11 mouse cellular contexts compared by ENCODE assay signal in genomic region chr15:86090578-86090977, GRCm38 (mm10). TPM values are rescaled to one million over a fixed set of nuclear protein-coding genes. Genes with fewer than 3 reads are reported as not detected.
DNase-seq lines count a peak whose midpoint lies in the region; ATAC-seq and TF ChIP-seq lines count a peak whose summit lies in the region.
"Had no signal": no experiment of that assay in that cellular context is flagged by ENCODE, and none has a peak within 500 bp of the region (broad histone marks: within the 10 kb centered on the region; RNA-seq: fewer than 3 reads in every experiment).

No protein-coding gene starts in this region.

- no peaks in the 10 kb centered on the region for H3K27me3 ChIP-seq in forebrain, embryonic 13.5 days
- H3K27me3 ChIP-seq in forebrain, embryonic 11.5 days (ENCODE audit: control insufficient read depth, insufficient read depth, low read length) = no peaks in the 10 kb centered on the region
- H3K27me3 ChIP-seq in heart, postnatal 0 days (ENCODE audit: control insufficient read depth, insufficient read depth, low read length) = no peaks in the 10 kb centered on the region
- no peaks in the 10 kb centered on the region for H3K27me3 ChIP-seq in neural tube, embryonic 14.5 days (ENCODE audit: control insufficient read depth, insufficient read depth, low read length)
- H3K27me3 ChIP-seq: embryonic facial prominence, embryonic 13.5 days; limb, embryonic 12.5 days; neural tube, embryonic 12.5 days had no signal

- H3K9me3 ChIP-seq in forebrain, embryonic 13.5 days (replicated peaks) = no peaks in the 10 kb centered on the region
- no peaks in the 10 kb centered on the region for H3K9me3 ChIP-seq in forebrain, embryonic 11.5 days (ENCODE audit: control insufficient read depth, low read length)
- no peaks in the 10 kb centered on the region for H3K9me3 ChIP-seq in heart, postnatal 0 days (replicated peaks; ENCODE audit: control insufficient read depth, low read length)
- no peaks in the 10 kb centered on the region for H3K9me3 ChIP-seq in neural tube, embryonic 14.5 days (ENCODE audit: control insufficient read depth, low read length)
- H3K9me3 ChIP-seq: embryonic facial prominence, embryonic 13.5 days; limb, embryonic 12.5 days; neural tube, embryonic 12.5 days had no signal

- H3K4me3 ChIP-seq in forebrain, embryonic 13.5 days = no peak overlapping the region
- H3K4me3 ChIP-seq in forebrain, embryonic 11.5 days (ENCODE audit: low read depth, low read length) = no peak overlapping the region
- no peak overlapping the region for H3K4me3 ChIP-seq in layer of hippocampus, adult 2 months
- H3K4me3 ChIP-seq in heart, postnatal 0 days (ENCODE audit: low read depth, low read length) = no peak overlapping the region
- no peak overlapping the region for H3K4me3 ChIP-seq in neural tube, embryonic 14.5 days (ENCODE audit: low read depth, low read length)
- H3K4me3 ChIP-seq: embryonic facial prominence, embryonic 13.5 days; limb, embryonic 12.5 days; neural tube, embryonic 12.5 days had no signal

- TF ChIP-seq EP300 in heart, postnatal 0 days (IDR thresholded peaks at IDR 0.05; ENCODE audit: low read depth) = no peak

- 94% methylated on average over 8 of the region's 8 CpGs for WGBS in forebrain, embryonic 13.5 days
- 93% methylated on average over 8 of the region's 8 CpGs for WGBS in forebrain, embryonic 11.5 days
- WGBS in heart, postnatal 0 days = 47% methylated on average over 8 of the region's 8 CpGs
- 73% methylated on average over 8 of the region's 8 CpGs for WGBS in neural tube, embryonic 14.5 days

- ATAC-seq in forebrain, embryonic 13.5 days = no peak
- no peak for ATAC-seq in forebrain, embryonic 11.5 days (replicated peaks; ENCODE audit: low FRiP score)
- ATAC-seq in heart, postnatal 0 days (ENCODE audit: insufficient read depth, low read depth) = no peak
- ATAC-seq in neural tube, embryonic 14.5 days (ENCODE audit: low read depth) = no peak

- H3K36me3 ChIP-seq in forebrain, embryonic 13.5 days (ENCODE audit: poor library complexity, severe bottlenecking) = peaks cover 40% of the 10 kb centered on the region
- H3K36me3 ChIP-seq in forebrain, embryonic 11.5 days (ENCODE audit: control insufficient read depth, insufficient read depth, low read length) = no peaks in the 10 kb centered on the region; the same call in 1 of the 2 replicates
- H3K36me3 ChIP-seq in heart, postnatal 0 days (replicated peaks; ENCODE audit: control insufficient read depth, insufficient read depth, low read length) = peaks cover 16% of the 10 kb centered on the region; the same call in 1 of the 2 replicates
- no peaks in the 10 kb centered on the region; the same call in 1 of the 2 replicates for H3K36me3 ChIP-seq in neural tube, embryonic 14.5 days (ENCODE audit: control insufficient read depth, insufficient read depth, low read length)

- no peak for DNase-seq in forebrain, embryonic 11.5 days (ENCODE audit: low spot score)
- DNase-seq in layer of hippocampus, adult 2 months (ENCODE audit: low spot score in 2 of 2) = no peak
- DNase-seq in layer of hippocampus, adult 9-11 months = no peak
- DNase-seq in heart, postnatal 0 days (ENCODE audit: low spot score) = no peak
- no peak for DNase-seq in right cerebral cortex, adult 2 months (ENCODE audit: low spot score in 2 of 2)
- no peak for DNase-seq in right cerebral cortex, postnatal 14 days

- no peak for TF ChIP-seq CTCF in layer of hippocampus, adult 2 months (conservative IDR thresholded peaks at IDR 0.05)
- no peak for TF ChIP-seq CTCF in heart, postnatal 0 days (IDR thresholded peaks at IDR 0.05; ENCODE audit: low read depth)

- H3K27ac ChIP-seq in forebrain, embryonic 13.5 days = 0 out of 2 replicates have a peak overlapping the region, but pooled peaks have one; percentile 3
- H3K27ac ChIP-seq in forebrain, embryonic 11.5 days (ENCODE audit: low read depth, low read length) = no peak overlapping the region
- peak overlapping the region; percentile 62; the same call in 1 of the 2 replicates for H3K27ac ChIP-seq in layer of hippocampus, adult 2 months
- H3K27ac ChIP-seq in heart, postnatal 0 days (ENCODE audit: low read depth) = peak overlapping the region; percentile 82
- peak overlapping the region; percentile 64 for H3K27ac ChIP-seq in neural tube, embryonic 14.5 days (ENCODE audit: low read depth, low read length)
- H3K27ac ChIP-seq: embryonic facial prominence, embryonic 13.5 days; limb, embryonic 12.5 days; neural tube, embryonic 12.5 days had no signal

- H3K4me2 ChIP-seq in forebrain, embryonic 13.5 days = no peak overlapping the region
- no peak overlapping the region for H3K4me2 ChIP-seq in forebrain, embryonic 11.5 days (ENCODE audit: low read depth, low read length, severe bottlenecking)
- H3K4me2 ChIP-seq in heart, postnatal 0 days (ENCODE audit: low read depth, low read length) = no peak overlapping the region
- H3K4me2 ChIP-seq in neural tube, embryonic 14.5 days (ENCODE audit: low read depth, low read length) = no peak overlapping the region
- H3K4me2 ChIP-seq: embryonic facial prominence, embryonic 13.5 days; limb, embryonic 12.5 days; neural tube, embryonic 12.5 days had no signal

- H3K9ac ChIP-seq in forebrain, embryonic 13.5 days = no peak overlapping the region
- no peak overlapping the region for H3K9ac ChIP-seq in forebrain, embryonic 11.5 days (ENCODE audit: low read length)
- no peak overlapping the region for H3K9ac ChIP-seq in heart, postnatal 0 days (replicated peaks; ENCODE audit: low read depth, low read length)
- H3K9ac ChIP-seq in neural tube, embryonic 14.5 days (replicated peaks; ENCODE audit: low read depth, low read length) = no peak overlapping the region
- H3K9ac ChIP-seq: limb, embryonic 12.5 days; neural tube, embryonic 12.5 days had no signal

- H3K4me1 ChIP-seq in forebrain, embryonic 13.5 days = peaks cover 55% of the 10 kb centered on the region
- H3K4me1 ChIP-seq in forebrain, embryonic 11.5 days (replicated peaks; ENCODE audit: control insufficient read depth, insufficient read depth, low read length) = peaks cover 26% of the 10 kb centered on the region
- H3K4me1 ChIP-seq in heart, postnatal 0 days (ENCODE audit: control insufficient read depth, insufficient read depth) = peaks cover 73% of the 10 kb centered on the region
- peaks cover 46% of the 10 kb centered on the region for H3K4me1 ChIP-seq in neural tube, embryonic 14.5 days (ENCODE audit: control insufficient read depth, insufficient read depth, low read length)

RNA-seq across cellular contexts. Expression of gene Gramd4, which starts 33.1 kb away (rescaled TPM):
- polyA plus RNA-seq in forebrain, embryonic 13.5 days (2015; fragmentation: Nextera tagmentation; extraction: Ambion mirVana) = 30.1 and 31.6 TPM in 2 replicates
- polyA plus RNA-seq in forebrain, embryonic 11.5 days (2014; fragmentation: Nextera tagmentation; extraction: Ambion mirVana) = 15.5 and 16.6 TPM in 2 replicates
- 10 to 100 TPM; 24.8 to 28.7 TPM for total RNA-seq in layer of hippocampus, adult 2 months (2021)
- total RNA-seq in heart, postnatal 0 days (2014; rRNA removed; ENCODE audit: low replicate concordance) = 31.8 and 35.0 TPM in 2 replicates
- 15.4 and 16.2 TPM in 2 replicates for polyA plus RNA-seq in heart, postnatal 0 days (2015; fragmentation: Nextera tagmentation; extraction: Ambion mirVana)
- 17.1 and 23.6 TPM in 2 replicates for polyA plus RNA-seq in neural tube, embryonic 14.5 days (2014; fragmentation: Nextera tagmentation; extraction: Ambion mirVana)

RNA-seq across cellular contexts. Expression of gene Celsr1, which starts 57.0 kb away (rescaled TPM):
- polyA plus RNA-seq in forebrain, embryonic 13.5 days (2015; fragmentation: Nextera tagmentation; extraction: Ambion mirVana) = 6.6 and 7.1 TPM in 2 replicates
- polyA plus RNA-seq in forebrain, embryonic 11.5 days (2014; fragmentation: Nextera tagmentation; extraction: Ambion mirVana) = 7.3 and 7.9 TPM in 2 replicates
- 1 to 10 TPM; 5.5 to 5.8 TPM for total RNA-seq in layer of hippocampus, adult 2 months (2021)
- 17.4 and 18.0 TPM in 2 replicates for total RNA-seq in heart, postnatal 0 days (2014; rRNA removed; ENCODE audit: low replicate concordance)
- 0.80 and 0.97 TPM in 2 replicates for polyA plus RNA-seq in heart, postnatal 0 days (2015; fragmentation: Nextera tagmentation; extraction: Ambion mirVana)
- polyA plus RNA-seq in neural tube, embryonic 14.5 days (2014; fragmentation: Nextera tagmentation; extraction: Ambion mirVana) = 2.4 and 2.6 TPM in 2 replicates
